Mouse (Mus musculus): ENCODE data around the gene Rdh19. TPM values are rescaled to one million over a fixed set of nuclear protein-coding genes. Genes with fewer than 3 reads are reported as not detected.

Gene Rdh19
- total RNA-seq, 2 experiments from 2014 or later, result not detected

Other genes starting within 250 kb of the Rdh19 start
- gene Lrp1, start 228.8 kb upstream of the Rdh19 start, total RNA-seq (2021), result 100 to 1,000 TPM; 264 to 283 TPM
- 10 to 100 TPM in 1 of 2 experiments, 1 to 10 TPM in 1; 9.4 to 10.2 TPM for gene Stat6, start 206.9 kb upstream of the Rdh19 start, total RNA-seq (2021)
- 1 to 10 TPM; 3.4 to 4.4 TPM for gene Nemp1, start 183.0 kb upstream of the Rdh19 start, total RNA-seq (2021)
- gene Nab2, start 181.4 kb upstream of the Rdh19 start, total RNA-seq (2021), result 10 to 100 TPM; 28.5 to 32.1 TPM
- gene Myo1a, start 144.8 kb upstream of the Rdh19 start, total RNA-seq (2021), result under 1 TPM; 0.28 TPM
- gene Tac2, start 125.5 kb upstream of the Rdh19 start, total RNA-seq (2021), result 10 to 100 TPM; 14.5 to 17.8 TPM
- gene Zbtb39, start 110.4 kb upstream of the Rdh19 start, total RNA-seq (2021), result 1 to 10 TPM; 8.8 to 10.0 TPM
- 1 to 10 TPM; 1.3 to 1.6 TPM for gene Gpr182, start 98.2 kb upstream of the Rdh19 start, total RNA-seq (2021)
- gene Rdh1, start 90.2 kb upstream of the Rdh19 start, total RNA-seq (2021), result under 1 TPM; 0.19 to 0.28 TPM
- gene Rdh16f1, start 90.1 kb upstream of the Rdh19 start, total RNA-seq (2021), result under 1 TPM in 1 of 2 experiments, not detected in 1; 0.24 TPM
- under 1 TPM; 0.47 to 0.66 TPM for gene Rdh9, start 73.5 kb upstream of the Rdh19 start, total RNA-seq (2021)
- under 1 TPM; 0.21 to 0.39 TPM for gene Rdh16, start 48.8 kb upstream of the Rdh19 start, total RNA-seq (2021)
- gene Rdh16f2, start 16.5 kb downstream of the Rdh19 start, total RNA-seq (2021), result not detected
- not detected for gene Rdh7, start 38.9 kb downstream of the Rdh19 start, total RNA-seq (2021)
- gene Sdr9c7, start 48.6 kb downstream of the Rdh19 start, total RNA-seq (2021), result not detected
- not detected for gene Hsd17b6, start 157.7 kb downstream of the Rdh19 start, total RNA-seq (2021)
- 10 to 100 TPM; 10.5 to 10.9 TPM for gene Prim1, start 165.2 kb downstream of the Rdh19 start, total RNA-seq (2021)
- 100 to 1,000 TPM; 351 to 355 TPM for gene Naca, start 185.6 kb downstream of the Rdh19 start, total RNA-seq (2021)
- gene Ptges3, start 209.0 kb downstream of the Rdh19 start, total RNA-seq (2021), result 100 to 1,000 TPM; 149 to 156 TPM
- gene Atp5b, start 233.3 kb downstream of the Rdh19 start, total RNA-seq (2021), result 1,000 to 10,000 TPM; 1,572 to 1,686 TPM
- 10 to 100 TPM; 29.5 to 31.3 TPM for gene Baz2a, start 241.6 kb downstream of the Rdh19 start, total RNA-seq (2021)